Mouse (Mus musculus) liver, embryonic 16.5 days (tissue): ENCODE data around the gene Olfr304. TPM values are rescaled to one million over a fixed set of nuclear protein-coding genes. Genes with fewer than 3 reads are reported as not detected.

Source experiments
- polyA plus RNA-seq: library from polyadenylated mRNA; unstranded; fragments of >200 nt; fragmentation: Nextera tagmentation; extraction: Ambion mirVana; gene quantifications from 2 replicates; pipeline ENCODE4 v1.2.1, GENCODE M21; 2015

Gene Olfr304
- polyA plus RNA-seq, 1 experiment from 2014 or later: not detected

Other genes starting within 250 kb of the Olfr304 start
- not detected in 2 replicates for gene Vmn2r75, start 214.9 kb downstream of the Olfr304 start, polyA plus RNA-seq
- not detected in 2 replicates for gene Vmn2r76, start 140.3 kb downstream of the Olfr304 start, polyA plus RNA-seq
- not detected in 2 replicates for gene Olfr310, start 109.5 kb downstream of the Olfr304 start, polyA plus RNA-seq
- gene Olfr309, start 73.0 kb downstream of the Olfr304 start, polyA plus RNA-seq: not detected in 2 replicates
- not detected in 2 replicates for gene Olfr308, start 61.0 kb downstream of the Olfr304 start, polyA plus RNA-seq
- not detected in 2 replicates for gene Olfr307, start 49.1 kb downstream of the Olfr304 start, polyA plus RNA-seq
- not detected in 2 replicates for gene Olfr305, start 19.7 kb downstream of the Olfr304 start, polyA plus RNA-seq
- not detected in 2 replicates for gene Olfr303, start 11.1 kb upstream of the Olfr304 start, polyA plus RNA-seq
- not detected in 2 replicates for gene Olfr301, start 17.2 kb upstream of the Olfr304 start, polyA plus RNA-seq
- not detected in 2 replicates for gene Olfr299, start 73.3 kb upstream of the Olfr304 start, polyA plus RNA-seq
- not detected in 2 replicates for gene Olfr298, start 105.8 kb upstream of the Olfr304 start, polyA plus RNA-seq
- gene Olfr297, start 133.3 kb upstream of the Olfr304 start, polyA plus RNA-seq: not detected in 2 replicates
- gene Olfr295, start 197.2 kb upstream of the Olfr304 start, polyA plus RNA-seq: not detected in 2 replicates
- gene Olfr294, start 230.0 kb upstream of the Olfr304 start, polyA plus RNA-seq: not detected in 2 replicates